Mouse (Mus musculus): Measurements from ENCODE around the gene Ubxn11.

DNA sequence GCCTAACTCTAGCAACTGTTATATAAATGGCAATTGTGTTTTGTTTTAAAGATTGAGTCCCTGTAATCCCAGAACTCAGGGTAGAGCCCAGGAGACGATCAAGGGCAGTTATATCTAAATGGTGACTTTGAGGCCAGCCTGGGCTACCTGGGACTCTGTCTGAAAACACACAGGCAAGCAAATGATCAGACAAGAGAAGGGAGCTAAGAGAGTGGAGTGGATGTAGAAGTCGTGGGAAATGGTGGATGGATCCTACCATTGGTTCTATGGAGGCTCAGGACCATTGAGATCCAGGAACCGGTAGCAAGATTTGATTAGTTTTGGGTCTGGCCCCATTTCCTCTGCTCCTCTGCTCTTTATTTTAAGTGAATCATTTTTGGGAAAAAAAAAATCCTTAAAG is 6.2 kb upstream of the Ubxn11 start:
- no peak for TF ChIP-seq POLR2A (IDR thresholded peaks at IDR 0.05; ENCODE audit: control insufficient read depth, low read depth, low read length)
- TF ChIP-seq CTCF (IDR thresholded peaks at IDR 0.05; ENCODE audit: control insufficient read depth, insufficient read depth, insufficient replicate concordance, low read depth, low read length): no peak
